Mouse (Mus musculus) layer of hippocampus, adult 11-12 months (tissue): Measurements from ENCODE around the gene Gm20431.
"Not testable (repeated sequence)": the region's sequence is repeated elsewhere in the genome, so short reads cannot be mapped to it uniquely, and the experiment has no call there.

Experiments used
- DNase-seq: peaks from one replicate; pipeline ENCODE4 v3.0.0; 2022; ENCODE audit warnings: low spot score

Gm20431 gene

GRCm38 (mm10) chr2:167630421-167630820 is 30.9 kb downstream of the Gm20431 start:
- no peak for DNase-seq

GRCm38 (mm10) chr2:167629665-167630209 is 31.6 kb downstream of the Gm20431 start:
- no peak for DNase-seq

GRCm38 (mm10) chr2:167628872-167629271 is 32.4 kb downstream of the Gm20431 start:
- DNase-seq, result no peak

GRCm38 (mm10) chr2:167627019-167627418 is 34.3 kb downstream of the Gm20431 start:
- DNase-seq, result no peak

- DNase-seq, result no peak
These were observed 35.6 kb downstream of the Gm20431 start for GRCm38 (mm10) chr2:167625670-167626069.

- DNase-seq, result no peak
These were observed 36.8 kb downstream of the Gm20431 start for GRCm38 (mm10) chr2:167624368-167625075.

GRCm38 (mm10) chr2:167622965-167623364 is 38.3 kb downstream of the Gm20431 start:
- no peak for DNase-seq

GRCm38 (mm10) chr2:167622352-167622751 is 38.9 kb downstream of the Gm20431 start:
- no peak for DNase-seq

GRCm38 (mm10) chr2:167621255-167622087 is 39.8 kb downstream of the Gm20431 start:
- DNase-seq, result no peak

- no peak for DNase-seq
These were observed 43.8 kb downstream of the Gm20431 start for GRCm38 (mm10) chr2:167617472-167617871.

GRCm38 (mm10) chr2:167617034-167617433 is 44.3 kb downstream of the Gm20431 start:
- DNase-seq, result no peak

- DNase-seq, result not testable (repeated sequence)
These were observed 48.0 kb downstream of the Gm20431 start for GRCm38 (mm10) chr2:167613335-167613734.

GRCm38 (mm10) chr2:167612122-167612521 is 49.2 kb downstream of the Gm20431 start:
- DNase-seq, result no peak

- DNase-seq, result no peak
These were observed 50.0 kb downstream of the Gm20431 start for GRCm38 (mm10) chr2:167611287-167611686.

GRCm38 (mm10) chr2:167606745-167607123 is 54.6 kb downstream of the Gm20431 start:
- no peak for DNase-seq

GRCm38 (mm10) chr2:167605817-167606744 is 55.2 kb downstream of the Gm20431 start:
- no peak for DNase-seq

- DNase-seq, result peak; percentile 92
These were observed 56.0 kb downstream of the Gm20431 start for GRCm38 (mm10) chr2:167605178-167605794.

- no peak for DNase-seq
These were observed 58.3 kb downstream of the Gm20431 start for GRCm38 (mm10) chr2:167602978-167603377.

GRCm38 (mm10) chr2:167602364-167602763 is 58.9 kb downstream of the Gm20431 start:
- DNase-seq, result no peak

GRCm38 (mm10) chr2:167600481-167600995 is 60.8 kb downstream of the Gm20431 start:
- DNase-seq, result no peak

GRCm38 (mm10) chr2:167599917-167600316 is 61.4 kb downstream of the Gm20431 start:
- no peak for DNase-seq
